Mouse (Mus musculus): ENCODE data around the gene Irf9. TPM values are rescaled to one million over a fixed set of nuclear protein-coding genes. Genes with fewer than 3 reads are reported as not detected.

Gene Irf9
- polyA plus RNA-seq, 1 experiment, result 20.3 TPM

DNA sequence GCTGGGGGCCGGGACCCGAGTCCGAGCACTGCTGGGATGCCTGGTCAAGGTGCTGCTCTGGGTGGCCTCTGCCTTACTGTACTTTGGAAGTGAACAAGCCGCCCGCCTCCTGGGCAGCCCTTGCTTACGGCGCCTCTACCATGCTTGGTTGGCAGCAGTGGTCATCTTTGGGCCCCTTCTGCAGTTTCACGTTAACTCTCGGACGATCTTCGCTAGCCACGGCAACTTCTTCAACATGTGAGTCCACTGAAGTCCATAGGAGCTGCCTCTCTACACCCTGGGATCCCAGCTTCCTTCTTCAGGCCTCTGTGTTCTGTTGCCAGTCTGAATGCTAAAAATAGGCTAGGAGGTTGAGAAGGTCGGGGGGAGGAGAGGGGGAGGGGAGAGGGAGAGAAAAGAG, 27.7 kb upstream of the Irf9 start:
- 68% methylated on average over 13 of the region's 13 CpGs for WGBS
- no peak for DNase-seq
- H3K27me3 ChIP-seq (ENCODE audit: control insufficient read depth, insufficient read depth, low read length), result no peaks in the 10 kb centered on the region

DNA sequence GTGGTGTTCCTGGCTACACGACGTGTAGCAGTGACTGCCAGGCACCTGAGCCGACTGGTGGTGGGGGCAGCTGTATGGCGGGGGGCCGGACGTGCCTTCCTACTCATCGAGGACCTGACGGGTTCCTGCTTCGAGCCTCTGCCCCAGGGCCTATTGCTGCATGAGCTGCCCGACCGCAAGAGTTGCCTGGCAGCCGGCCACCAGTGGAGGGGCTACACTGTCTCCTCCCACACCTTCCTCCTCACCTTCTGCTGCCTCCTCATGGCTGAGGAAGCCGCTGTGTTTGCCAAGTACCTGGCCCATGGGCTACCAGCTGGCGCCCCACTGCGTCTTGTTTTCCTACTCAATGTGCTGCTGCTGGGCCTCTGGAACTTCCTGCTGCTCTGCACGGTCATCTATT, 27.0 kb upstream of the Irf9 start:
- 58% methylated on average over 16 of the region's 16 CpGs for WGBS
- no peak for DNase-seq
- Histone ChIP-seq H3K27me3 (ENCODE audit: control insufficient read depth, insufficient read depth, low read length) (no peaks in the 10 kb centered on the region), H3K4me1 (ENCODE audit: control insufficient read depth, insufficient read depth, low read length) (no peaks in the 10 kb centered on the region), H3K4me3 (replicated peaks; ENCODE audit: insufficient read depth, low read depth, low read length) (no peak overlapping the region), H3K27ac (ENCODE audit: insufficient read depth, low read length) (no peak overlapping the region)
- TF ChIP-seq CTCF (IDR thresholded peaks at IDR 0.05; ENCODE audit: borderline replicate concordance, insufficient read depth, low read depth, low read length) (no peak), POLR2A (IDR thresholded peaks at IDR 0.05; ENCODE audit: borderline replicate concordance, insufficient read depth, low read length) (no peak)

More for the DNA sequence above, 27.7 kb upstream of the Irf9 start:
- TF ChIP-seq CTCF (IDR thresholded peaks at IDR 0.05; ENCODE audit: borderline replicate concordance, insufficient read depth, low read depth, low read length), result no peak
- TF ChIP-seq POLR2A (IDR thresholded peaks at IDR 0.05; ENCODE audit: borderline replicate concordance, insufficient read depth, low read length), result no peak
- H3K4me1 ChIP-seq (ENCODE audit: control insufficient read depth, insufficient read depth, low read length), result no peaks in the 10 kb centered on the region
- no peak overlapping the region for H3K4me3 ChIP-seq (replicated peaks; ENCODE audit: insufficient read depth, low read depth, low read length)
- H3K27ac ChIP-seq (ENCODE audit: insufficient read depth, low read length), result no peak overlapping the region

DNA sequence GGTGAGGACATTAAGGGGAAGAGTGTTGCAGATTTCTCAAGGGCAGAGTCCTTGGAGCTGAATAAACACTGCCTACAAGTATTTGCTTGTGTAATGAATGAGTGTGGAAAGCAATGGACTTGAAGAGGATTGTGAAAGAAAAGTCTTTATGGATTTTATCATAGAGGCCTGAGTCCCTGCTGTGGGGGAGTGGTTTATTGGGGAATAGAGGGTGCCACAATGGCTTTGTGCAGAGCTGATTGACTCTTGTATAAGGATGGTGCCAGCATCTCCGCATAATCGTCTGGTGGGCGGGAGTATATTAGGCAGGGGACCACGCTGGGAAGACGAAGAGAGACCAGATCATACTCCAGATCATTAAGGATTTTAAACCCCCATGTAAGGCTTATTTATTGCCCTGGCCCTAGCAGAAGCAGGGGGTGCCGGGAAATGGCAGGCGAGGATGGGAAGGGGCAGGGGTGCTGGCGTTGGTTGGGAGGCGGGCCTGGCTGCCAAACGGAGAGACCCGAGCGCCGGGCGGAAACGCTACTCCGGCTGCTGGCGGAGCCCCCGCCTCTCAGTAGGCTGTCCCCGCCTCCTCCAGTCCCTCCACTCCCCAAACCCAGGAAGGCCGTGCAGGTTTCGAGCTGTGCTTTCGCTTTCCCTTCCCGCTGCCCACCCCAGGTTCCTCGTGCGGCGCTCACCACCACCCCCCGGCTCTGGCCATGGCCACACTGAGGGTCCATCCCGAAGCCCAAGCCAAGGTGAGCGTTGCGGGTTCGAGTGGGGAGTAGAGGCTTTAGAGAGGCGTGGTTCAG, 25.3 kb upstream of the Irf9 start, which contains the start of gene Psme1:
Psme1 (plus strand) TSS at position 253 of the 797 bp plus-strand sequence.
- H3K4me3 ChIP-seq (replicated peaks; ENCODE audit: insufficient read depth, low read depth, low read length), result peak within 1 kb of the TSS; percentile 66
- H3K27ac ChIP-seq (ENCODE audit: insufficient read depth, low read length), result peak within 1 kb of the TSS; percentile 56
- no peaks in the 10 kb centered on the region for H3K27me3 ChIP-seq (ENCODE audit: control insufficient read depth, insufficient read depth, low read length)
- TF ChIP-seq POLR2A (IDR thresholded peaks at IDR 0.05; ENCODE audit: borderline replicate concordance, insufficient read depth, low read length) (no peak), CTCF (IDR thresholded peaks at IDR 0.05; ENCODE audit: borderline replicate concordance, insufficient read depth, low read depth, low read length) (no peak)
- 1% methylated on average over 32 of the region's 32 CpGs for WGBS
- no peaks in the 10 kb centered on the region for H3K4me1 ChIP-seq (ENCODE audit: control insufficient read depth, insufficient read depth, low read length)
- DNase-seq, result peak; percentile 59 to 64

DNA sequence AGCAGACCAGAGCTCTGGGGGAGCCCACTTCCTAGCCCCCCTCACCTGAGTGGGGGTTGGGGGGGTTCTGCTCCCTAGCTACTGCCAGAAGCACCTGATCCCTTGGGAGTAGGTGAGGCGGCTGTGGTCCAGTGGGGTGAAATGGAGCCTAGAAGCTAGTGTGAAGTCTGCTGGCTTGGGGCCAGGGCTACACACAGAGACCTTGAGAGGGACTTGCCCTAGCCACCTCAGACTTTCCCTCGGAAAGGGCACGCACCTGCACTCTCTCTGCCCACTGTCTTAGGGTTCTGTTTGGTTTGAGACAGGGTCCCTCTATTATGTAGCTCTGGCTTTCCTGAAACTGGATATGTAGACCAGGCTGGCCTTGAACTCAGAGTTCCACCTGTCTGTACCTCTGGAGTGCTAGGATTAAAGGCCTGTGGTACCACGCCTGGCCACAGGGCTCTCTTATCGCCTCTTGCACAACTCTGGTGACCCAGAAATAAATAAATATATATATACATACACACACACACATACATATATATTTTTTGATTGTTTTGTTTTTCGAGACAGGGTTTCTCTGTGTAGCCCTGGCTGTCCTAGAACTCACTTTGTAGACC, 24.6 kb upstream of the Irf9 start:
- TF ChIP-seq POLR2A (IDR thresholded peaks at IDR 0.05; ENCODE audit: borderline replicate concordance, insufficient read depth, low read length) (no peak), CTCF (IDR thresholded peaks at IDR 0.05; ENCODE audit: borderline replicate concordance, insufficient read depth, low read depth, low read length) (no peak)
- no peaks in the 10 kb centered on the region for H3K27me3 ChIP-seq (ENCODE audit: control insufficient read depth, insufficient read depth, low read length)
- H3K4me3 ChIP-seq (replicated peaks; ENCODE audit: insufficient read depth, low read depth, low read length), result peak overlapping the region; percentile 66
- no peaks in the 10 kb centered on the region for H3K4me1 ChIP-seq (ENCODE audit: control insufficient read depth, insufficient read depth, low read length)
- peak overlapping the region; percentile 56; the same call in 1 of the 2 replicates for H3K27ac ChIP-seq (ENCODE audit: insufficient read depth, low read length)
- DNase-seq, result peak in 1 of 2 experiments; percentile 41
- WGBS, result 34% methylated on average over 6 of the region's 6 CpGs

DNA sequence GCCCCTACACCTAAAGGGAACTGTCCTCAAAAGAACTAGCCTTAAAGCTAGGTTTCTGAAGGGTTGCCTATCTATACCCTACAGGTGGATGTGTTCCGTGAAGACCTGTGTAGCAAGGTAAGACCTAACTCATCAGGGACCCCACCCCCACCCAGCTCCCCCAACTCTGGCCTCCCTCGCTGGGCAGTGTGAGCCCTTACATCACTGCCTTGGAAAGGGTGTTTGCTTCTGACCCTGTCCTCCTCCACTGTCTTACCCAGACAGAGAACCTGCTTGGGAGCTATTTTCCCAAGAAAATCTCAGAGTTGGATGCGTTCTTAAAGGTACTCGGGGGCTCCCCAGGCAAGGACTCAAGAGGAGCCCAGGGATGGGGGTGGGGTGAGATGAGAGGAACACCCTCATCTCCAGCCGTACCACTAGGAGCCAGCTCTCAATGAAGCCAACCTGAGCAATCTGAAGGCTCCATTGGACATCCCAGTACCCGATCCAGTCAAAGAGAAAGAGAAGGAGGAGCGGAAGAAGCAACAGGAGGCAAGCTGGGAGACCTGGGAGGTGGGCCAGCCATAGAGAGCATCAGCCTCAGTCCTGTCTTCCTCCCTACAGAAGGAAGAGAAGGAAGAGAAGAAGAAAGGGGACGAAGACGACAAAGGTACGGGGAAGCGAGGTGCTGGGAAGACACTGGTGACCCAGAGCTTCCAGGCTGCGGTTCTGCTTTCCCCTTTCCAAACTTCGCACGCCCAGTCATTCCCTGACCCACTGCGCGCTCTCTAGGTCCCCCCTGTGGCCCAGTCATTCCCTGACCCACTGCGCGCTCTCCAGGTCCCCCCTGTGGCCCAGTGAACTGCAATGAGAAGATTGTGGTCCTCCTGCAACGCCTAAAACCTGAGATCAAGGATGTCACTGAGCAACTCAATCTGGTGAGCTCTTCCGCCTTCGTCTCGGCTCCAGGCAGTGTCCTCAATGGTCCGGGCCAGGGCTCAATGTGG, 23.6 kb upstream of the Irf9 start:
- Histone ChIP-seq H3K4me3 (replicated peaks; ENCODE audit: insufficient read depth, low read depth, low read length) (no peak overlapping the region), H3K4me1 (ENCODE audit: control insufficient read depth, insufficient read depth, low read length) (no peaks in the 10 kb centered on the region), H3K27ac (ENCODE audit: insufficient read depth, low read length) (no peak overlapping the region), H3K27me3 (ENCODE audit: control insufficient read depth, insufficient read depth, low read length) (no peaks in the 10 kb centered on the region)
- WGBS, result 86% methylated on average over 23 of the region's 23 CpGs
- DNase-seq, result no peak
- no peak for TF ChIP-seq CTCF (IDR thresholded peaks at IDR 0.05; ENCODE audit: borderline replicate concordance, insufficient read depth, low read depth, low read length)
- TF ChIP-seq POLR2A (IDR thresholded peaks at IDR 0.05; ENCODE audit: borderline replicate concordance, insufficient read depth, low read length), result no peak

DNA sequence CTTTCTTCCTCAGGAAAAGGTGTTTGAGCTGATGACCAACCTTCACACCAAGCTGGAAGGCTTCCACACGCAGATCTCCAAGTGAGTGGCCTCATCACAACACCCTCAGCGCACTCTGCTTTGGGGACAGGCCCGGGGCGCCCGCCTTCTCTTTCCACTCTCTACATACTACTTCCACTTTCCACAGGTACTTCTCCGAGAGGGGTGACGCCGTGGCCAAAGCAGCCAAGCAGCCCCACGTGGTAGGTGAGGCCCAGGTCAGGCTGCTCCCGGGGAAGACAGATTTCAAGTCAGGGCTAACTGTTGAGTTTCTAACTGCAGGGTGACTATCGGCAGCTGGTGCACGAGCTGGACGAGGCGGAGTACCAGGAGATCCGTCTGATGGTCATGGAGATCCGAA, 22.6 kb upstream of the Irf9 start:
- no peak overlapping the region for H3K4me3 ChIP-seq (replicated peaks; ENCODE audit: insufficient read depth, low read depth, low read length)
- no peak overlapping the region for H3K27ac ChIP-seq (ENCODE audit: insufficient read depth, low read length)
- peaks cover 3% of the 10 kb centered on the region; the same call in 1 of the 2 replicates for H3K4me1 ChIP-seq (ENCODE audit: control insufficient read depth, insufficient read depth, low read length)
- 92% methylated on average over 16 of the region's 16 CpGs for WGBS
- TF ChIP-seq CTCF (IDR thresholded peaks at IDR 0.05; ENCODE audit: borderline replicate concordance, insufficient read depth, low read depth, low read length) (no peak), POLR2A (IDR thresholded peaks at IDR 0.05; ENCODE audit: borderline replicate concordance, insufficient read depth, low read length) (no peak)
- H3K27me3 ChIP-seq (ENCODE audit: control insufficient read depth, insufficient read depth, low read length), result no peaks in the 10 kb centered on the region
- DNase-seq, result no peak

DNA sequence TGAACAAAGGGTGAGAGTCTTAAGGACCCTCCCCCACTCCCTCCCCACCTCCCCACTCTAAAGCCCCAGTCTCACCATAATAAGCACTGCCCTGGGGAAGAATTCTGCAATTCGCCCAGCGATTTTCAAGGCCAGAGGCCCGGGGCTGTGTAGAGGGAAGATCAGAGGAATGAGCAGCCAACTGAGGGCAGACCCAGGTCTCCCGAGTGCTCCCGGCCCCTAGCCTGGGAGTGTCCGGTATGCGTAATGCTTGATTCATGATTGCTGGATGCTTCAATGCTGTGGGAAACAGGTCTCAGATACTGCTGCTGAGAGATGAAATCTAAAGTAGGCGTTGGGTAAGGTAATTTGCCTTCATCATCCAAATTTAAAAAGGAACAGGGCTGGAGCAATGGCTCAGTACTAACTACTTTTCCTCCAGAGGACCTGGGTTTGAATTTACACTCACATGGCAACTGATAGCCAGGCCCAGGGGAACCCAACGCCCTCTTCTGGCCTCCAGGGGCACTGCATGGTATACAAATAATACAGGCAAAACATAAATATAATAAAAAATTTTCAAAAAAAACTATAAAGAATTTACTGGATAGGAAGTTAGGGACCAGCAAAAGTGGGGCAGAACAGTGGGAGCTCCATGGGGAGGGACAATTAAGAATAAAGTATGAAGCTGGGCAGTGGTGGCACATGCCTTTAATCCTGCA, 21.2 kb upstream of the Irf9 start:
- TF ChIP-seq POLR2A (IDR thresholded peaks at IDR 0.05; ENCODE audit: borderline replicate concordance, insufficient read depth, low read length), result no peak
- TF ChIP-seq CTCF (IDR thresholded peaks at IDR 0.05; ENCODE audit: borderline replicate concordance, insufficient read depth, low read depth, low read length), result peak; percentile 40; the same call in 1 of the 2 replicates
- H3K4me3 ChIP-seq (replicated peaks; ENCODE audit: insufficient read depth, low read depth, low read length), result no peak overlapping the region
- WGBS, result 80% methylated on average over 9 of the region's 9 CpGs
- H3K27me3 ChIP-seq (ENCODE audit: control insufficient read depth, insufficient read depth, low read length), result no peaks in the 10 kb centered on the region
- H3K27ac ChIP-seq (ENCODE audit: insufficient read depth, low read length), result no peak overlapping the region
- DNase-seq, result no peak
- H3K4me1 ChIP-seq (ENCODE audit: control insufficient read depth, insufficient read depth, low read length), result peaks cover 3% of the 10 kb centered on the region; the same call in 1 of the 2 replicates
